Mouse (Mus musculus) midbrain, embryonic 12.5 days (tissue): ENCODE measurements around the gene C2cd2l. TPM values are rescaled to one million over a fixed set of nuclear protein-coding genes. Genes with fewer than 3 reads are reported as not detected.
"Not testable (repeated sequence)": the region's sequence is repeated elsewhere in the genome, so short reads cannot be mapped to it uniquely, and the experiment has no call there.

ENCODE experiments used
- ATAC-seq: fragments of 200-750 bp; cut with Nextera tagmentation; 2 replicates; pipeline ENCODE4 v1.8.0; 2017; ENCODE audit warnings: low read depth, moderate TSS enrichment, moderate library complexity; ENCODE audit not compliant: low FRiP score
- H3K27ac ChIP-seq: fragments of 300-500 bp; sonication (generic); replicated peaks from 2 replicates; pipeline ENCODE4 v1.5.1; 2016; ENCODE audit warnings: mild to moderate bottlenecking
- H3K27me3 ChIP-seq: fragments of 300-500 bp; sonication (generic); 2 replicates; pipeline ENCODE4 v1.6.1; 2016; ENCODE audit warnings: mild to moderate bottlenecking
- H3K36me3 ChIP-seq: fragments of 300-500 bp; sonication (generic); 2 replicates; pipeline ENCODE4 v1.6.1; 2016
- H3K4me1 ChIP-seq: fragments of 300-500 bp; sonication (generic); 2 replicates; pipeline ENCODE4 v1.6.1; 2016
- H3K4me2 ChIP-seq: fragments of 300-500 bp; sonication (generic); replicated peaks from 2 replicates; pipeline ENCODE4 v1.6.1; 2016; ENCODE audit warnings: mild to moderate bottlenecking, moderate library complexity
- H3K4me3 ChIP-seq: fragments of 300-500 bp; sonication (generic); 2 replicates; pipeline ENCODE4 v1.5.1; 2016; ENCODE audit warnings: mild to moderate bottlenecking
- H3K9ac ChIP-seq: fragments of 300-500 bp; sonication (generic); replicated peaks from 2 replicates; pipeline ENCODE4 v1.6.1; 2016; ENCODE audit warnings: mild to moderate bottlenecking, moderate library complexity
- H3K9me3 ChIP-seq: fragments of 300-500 bp; sonication (generic); 2 replicates; pipeline ENCODE4 v1.6.1; 2016; ENCODE audit warnings: mild to moderate bottlenecking
- WGBS: fragments of 180-500 bp; shearing (Covaris S2); methylation state at CpG from one replicate; pipeline ENCODE4 v1.1.7; 2016; 5-methylcytosine and 5-hydroxymethylcytosine counted together
- polyA plus RNA-seq: library from polyadenylated mRNA; unstranded; fragments of >200 nt; fragmentation: Nextera tagmentation; extraction: Ambion mirVana; gene quantifications from 2 replicates; pipeline ENCODE4 v1.2.1, GENCODE M21; 2016

C2cd2l gene
- polyA plus RNA-seq, 1 experiment from 2014 or later: 19.0 TPM

GRCm38 (mm10) chr9:44335331-44336092 lies 15.4 kb upstream of the C2cd2l start:
- whole genome bisulfite sequencing: under 1% methylated on average over 50 of the region's 50 CpGs
- peak; percentile 18 for ATAC-seq
- Histone ChIP-seq H3K27ac (peak overlapping the region; percentile 96), H3K4me2 (peak overlapping the region; percentile 79), H3K9me3 (no peaks in the 10 kb centered on the region), H3K4me3 (peak overlapping the region; percentile 95), H3K27me3 (no peaks in the 10 kb centered on the region), H3K9ac (peak overlapping the region; percentile 99), H3K36me3 (peaks cover 54% of the 10 kb centered on the region), H3K4me1 (peaks cover 22% of the 10 kb centered on the region)

GRCm38 (mm10) chr9:44334396-44335330 lies 14.6 kb upstream of the C2cd2l start, which contains the start of gene H2afx:
H2afx (plus strand) TSS chr9:44334694.
- H3K4me3 ChIP-seq: peak within 1 kb of the TSS; percentile 95
- H3K4me2 ChIP-seq: peak within 1 kb of the TSS; percentile 79
- under 1% methylated on average over 90 of the region's 91 CpGs for WGBS
- no peaks in the 10 kb centered on the region for H3K27me3 ChIP-seq
- H3K4me1 ChIP-seq: peaks cover 22% of the 10 kb centered on the region
- no peaks in the 10 kb centered on the region for H3K9me3 ChIP-seq
- peak; percentile 95 for ATAC-seq
- peaks cover 57% of the 10 kb centered on the region for H3K36me3 ChIP-seq
- peak within 1 kb of the TSS; percentile 96 for H3K27ac ChIP-seq
- peak within 1 kb of the TSS; percentile 99 for H3K9ac ChIP-seq

GRCm38 (mm10) chr9:44332918-44333638 lies 13.0 kb upstream of the C2cd2l start:
- Histone ChIP-seq H3K4me3 (no peak overlapping the region), H3K9ac (no peak overlapping the region), H3K27ac (no peak overlapping the region), H3K4me2 (no peak overlapping the region), H3K9me3 (no peaks in the 10 kb centered on the region), H3K36me3 (peaks cover 59% of the 10 kb centered on the region), H3K27me3 (no peaks in the 10 kb centered on the region), H3K4me1 (peaks cover 22% of the 10 kb centered on the region)
- no peak for ATAC-seq
- WGBS: 95% methylated on average over 13 of the region's 13 CpGs

DNA sequence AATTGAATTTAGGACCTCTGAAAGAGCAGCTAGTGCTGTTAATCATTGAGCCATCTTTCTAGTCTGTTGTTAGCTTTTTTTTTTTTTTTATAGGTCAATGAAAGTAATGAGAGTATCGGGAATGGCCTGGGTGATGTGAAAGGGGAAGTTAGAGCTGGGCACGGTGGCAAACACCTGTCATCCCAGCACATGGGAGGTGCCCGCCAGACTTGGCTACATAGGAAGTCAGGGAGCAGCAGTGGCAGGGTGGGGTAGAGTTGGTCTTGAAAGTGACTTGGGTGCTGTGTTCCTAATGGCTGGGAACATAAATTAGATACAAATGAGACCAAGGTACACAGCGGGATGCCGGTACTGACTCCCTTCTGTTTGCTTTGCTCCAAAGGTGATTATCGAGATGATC lies 10.7 kb upstream of the C2cd2l start:
- Histone ChIP-seq H3K27me3 (no peaks in the 10 kb centered on the region), H3K4me2 (no peak overlapping the region), H3K36me3 (peaks cover 52% of the 10 kb centered on the region), H3K4me1 (peaks cover 15% of the 10 kb centered on the region), H3K9me3 (no peaks in the 10 kb centered on the region), H3K9ac (no peak overlapping the region), H3K4me3 (no peak overlapping the region), H3K27ac (no peak overlapping the region)
- 94% methylated on average over 6 of the region's 6 CpGs for WGBS
- ATAC-seq: no peak

GRCm38 (mm10) chr9:44327926-44328325 lies 7.8 kb upstream of the C2cd2l start:
- Histone ChIP-seq H3K36me3 (peaks cover 41% of the 10 kb centered on the region), H3K27ac (no peak overlapping the region), H3K4me3 (peak overlapping the region; percentile 78), H3K9me3 (no peaks in the 10 kb centered on the region), H3K27me3 (no peaks in the 10 kb centered on the region), H3K4me1 (peaks cover 18% of the 10 kb centered on the region), H3K9ac (peak overlapping the region; percentile 85), H3K4me2 (peak overlapping the region; percentile 61)
- no peak for ATAC-seq
- WGBS: 96% methylated on average over 5 of the region's 5 CpGs

DNA sequence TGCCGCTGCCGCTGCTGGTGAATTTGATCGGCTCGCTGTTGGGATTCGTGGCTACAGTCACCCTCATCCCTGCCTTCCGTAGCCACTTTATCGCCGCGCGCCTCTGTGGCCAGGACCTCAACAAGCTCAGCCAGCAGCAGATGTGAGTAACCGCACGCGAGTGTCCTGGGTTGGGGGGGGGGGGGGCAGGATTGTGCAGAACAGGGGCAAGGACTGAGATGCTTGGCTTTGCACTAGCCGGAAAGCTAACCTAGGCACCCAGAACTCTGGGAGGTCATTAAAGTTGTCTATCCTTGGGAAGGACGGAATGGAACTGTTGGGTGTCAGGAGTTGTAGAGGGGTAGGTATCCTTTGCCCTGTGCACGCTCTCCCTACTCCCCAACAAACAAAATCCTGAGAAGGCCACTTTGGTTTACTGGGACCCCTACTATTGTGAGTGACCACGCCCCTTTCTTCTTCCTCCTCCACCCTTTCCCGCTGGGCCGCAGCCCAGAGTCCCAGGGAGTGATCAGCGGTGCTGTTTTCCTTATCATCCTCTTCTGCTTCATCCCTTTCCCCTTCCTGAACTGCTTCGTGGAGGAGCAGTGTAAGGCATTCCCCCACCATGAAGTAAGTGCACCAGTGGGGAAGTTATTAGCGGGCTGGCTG lies 7.1 kb upstream of the C2cd2l start:
- Histone ChIP-seq H3K4me1 (peaks cover 18% of the 10 kb centered on the region), H3K27ac (peak overlapping the region; percentile 90), H3K27me3 (no peaks in the 10 kb centered on the region), H3K36me3 (peaks cover 35% of the 10 kb centered on the region), H3K4me3 (peak overlapping the region; percentile 78), H3K9ac (peak overlapping the region; percentile 85), H3K9me3 (no peaks in the 10 kb centered on the region), H3K4me2 (peak overlapping the region; percentile 61)
- WGBS: under 1% methylated on average over 22 of the region's 22 CpGs
- peak; percentile 55 for ATAC-seq

DNA sequence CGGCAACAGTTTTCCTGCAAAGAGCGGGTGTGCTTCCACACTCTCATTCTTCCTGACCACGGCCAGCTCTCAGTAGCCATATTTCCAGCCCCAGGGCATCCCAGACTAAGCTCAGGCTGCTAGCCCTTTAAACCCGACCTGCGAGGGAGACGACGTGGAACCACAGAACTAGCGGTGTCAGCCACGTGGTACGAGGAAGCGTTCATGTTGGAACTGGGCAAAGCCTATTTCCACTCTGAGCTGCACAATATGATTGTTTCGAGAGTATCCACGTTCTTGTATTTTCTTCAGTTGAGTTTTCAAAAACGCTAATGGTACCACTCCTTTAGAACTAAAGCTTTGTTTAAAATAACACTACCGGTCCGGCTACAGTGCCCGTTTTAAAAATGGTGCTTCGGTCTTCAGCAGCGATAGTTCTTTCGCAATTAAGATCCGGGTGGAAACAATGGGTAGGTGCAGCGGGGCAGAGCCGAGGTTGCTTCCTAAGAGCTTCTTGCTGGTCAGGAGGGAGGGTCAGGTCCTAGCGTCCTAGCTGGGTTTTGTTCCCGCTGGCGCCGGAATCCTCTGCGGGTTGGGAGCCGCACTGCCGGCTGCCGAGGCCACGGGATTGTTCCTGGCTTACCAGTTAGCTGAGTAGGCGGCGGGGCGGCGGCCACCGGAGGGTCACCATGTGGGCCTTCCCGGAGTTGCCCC lies 6.4 kb upstream of the C2cd2l start:
- Histone ChIP-seq H3K4me3 (peak overlapping the region; percentile 78), H3K4me1 (peaks cover 18% of the 10 kb centered on the region), H3K36me3 (peaks cover 29% of the 10 kb centered on the region), H3K27ac (peak overlapping the region; percentile 90), H3K27me3 (no peaks in the 10 kb centered on the region), H3K9me3 (no peaks in the 10 kb centered on the region), H3K4me2 (peak overlapping the region; percentile 61), H3K9ac (peak overlapping the region; percentile 85)
- WGBS: under 1% methylated on average over 38 of the region's 38 CpGs
- peak; percentile 85 for ATAC-seq

DNA sequence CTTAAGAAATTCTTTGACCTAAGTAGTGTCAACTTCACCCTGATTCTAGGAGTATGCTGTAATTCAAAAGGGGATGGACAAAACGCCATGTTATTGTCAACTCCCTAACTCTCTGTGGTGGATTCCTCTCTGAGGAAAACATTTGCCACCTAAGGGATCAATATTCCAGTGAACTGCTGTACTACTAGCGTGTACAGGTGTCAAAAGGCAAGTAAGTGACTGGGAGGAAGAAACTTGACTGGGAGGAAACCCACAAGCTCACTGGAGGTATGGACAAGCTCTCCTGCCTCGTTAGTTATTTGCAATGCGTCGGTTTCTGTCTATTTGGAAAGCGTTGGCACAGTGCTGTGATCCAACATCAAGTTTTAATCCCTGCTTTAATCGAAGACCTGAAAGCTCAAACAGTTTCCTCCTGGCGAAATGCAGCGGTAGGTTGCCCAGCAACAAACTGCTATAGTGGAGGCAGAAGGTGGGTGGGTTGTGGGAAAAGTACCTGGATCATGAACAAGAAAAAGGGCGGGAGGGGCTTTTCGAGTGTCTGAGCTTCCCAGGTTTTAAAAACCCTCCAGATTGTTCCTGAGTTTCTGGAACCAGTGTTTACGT lies 5.8 kb upstream of the C2cd2l start, which contains the start of gene Dpagt1:
Dpagt1 (plus strand) TSS at position 252 of the 603 bp plus-strand sequence.
- peak within 1 kb of the TSS; percentile 78 for H3K4me3 ChIP-seq
- peak within 1 kb of the TSS; percentile 61 for H3K4me2 ChIP-seq
- peaks cover 20% of the 10 kb centered on the region for H3K4me1 ChIP-seq
- H3K9me3 ChIP-seq: no peaks in the 10 kb centered on the region
- WGBS: 4% methylated on average over 12 of the region's 12 CpGs
- H3K9ac ChIP-seq: peak within 1 kb of the TSS; percentile 85
- ATAC-seq: no peak
- H3K27me3 ChIP-seq: no peaks in the 10 kb centered on the region
- peaks cover 22% of the 10 kb centered on the region for H3K36me3 ChIP-seq
- H3K27ac ChIP-seq: peak within 1 kb of the TSS; percentile 90

DNA sequence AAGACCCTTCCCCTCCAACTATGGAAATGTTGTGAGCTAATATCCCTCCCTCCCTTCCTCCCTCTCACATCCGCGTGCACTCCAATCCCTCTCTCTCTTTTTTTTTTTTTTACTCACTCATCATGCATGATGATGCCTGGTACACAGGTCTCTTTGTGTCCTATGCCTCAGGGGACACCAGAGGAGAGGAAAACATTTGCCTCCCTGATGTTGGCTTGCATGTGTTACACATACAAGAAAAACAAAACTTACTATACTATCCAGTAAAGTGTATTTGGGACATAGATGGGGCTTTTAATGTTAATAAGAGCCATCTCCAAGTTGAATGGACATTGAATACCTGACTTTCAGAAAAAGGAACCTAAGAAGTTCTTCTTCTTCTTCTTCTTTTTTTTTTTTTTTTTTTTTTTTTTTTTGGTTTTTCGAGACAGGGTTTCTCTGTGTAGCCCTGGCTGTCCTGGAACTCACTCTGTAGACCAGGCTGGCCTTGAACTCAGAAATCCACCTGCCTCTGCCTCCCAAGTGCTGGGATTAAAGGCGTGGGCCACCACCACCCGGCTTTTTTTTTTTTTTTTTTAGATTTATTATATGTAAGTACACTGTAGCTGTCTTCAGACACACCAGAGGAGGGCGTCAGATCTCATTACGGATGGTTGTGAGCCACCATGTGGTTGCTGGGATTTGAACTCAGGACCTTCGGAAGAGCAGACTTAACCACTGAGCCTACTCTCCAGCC lies 5.1 kb upstream of the C2cd2l start:
- H3K27ac ChIP-seq, H3K4me3 ChIP-seq, H3K27me3 ChIP-seq, ATAC-seq, H3K9ac ChIP-seq, H3K9me3 ChIP-seq: not testable (repeated sequence)
- Histone ChIP-seq H3K36me3 (peaks cover 16% of the 10 kb centered on the region), H3K4me1 (peaks cover 25% of the 10 kb centered on the region), H3K4me2 (peak overlapping the region; percentile 61; the same call in 1 of the 2 replicates)
- WGBS: 69% methylated on average over 5 of the region's 8 CpGs

DNA sequence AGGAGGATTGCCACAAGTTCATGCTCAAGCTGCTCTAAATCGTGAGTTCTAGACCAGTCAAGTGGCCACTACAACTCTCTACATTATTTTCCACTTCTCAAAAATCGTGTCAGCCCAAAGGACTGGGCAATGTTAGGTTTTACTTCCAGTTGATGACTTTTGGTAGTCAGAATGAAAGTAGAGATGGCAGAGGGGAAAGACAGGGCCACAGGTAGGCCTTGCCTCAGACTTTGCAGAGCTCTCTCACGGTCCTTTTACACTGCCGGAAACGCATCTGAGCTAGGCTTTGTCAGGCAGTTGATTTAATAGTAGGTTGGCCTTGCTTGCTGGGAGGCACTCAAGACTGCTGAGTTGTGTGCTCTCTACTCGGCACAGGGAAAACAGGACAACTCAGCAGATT lies 4.1 kb upstream of the C2cd2l start:
- no peak overlapping the region for H3K27ac ChIP-seq
- H3K4me1 ChIP-seq: peaks cover 30% of the 10 kb centered on the region
- 89% methylated on average over 6 of the region's 6 CpGs for WGBS
- ATAC-seq: no peak
- H3K9me3 ChIP-seq: no peaks in the 10 kb centered on the region
- no peak overlapping the region for H3K9ac ChIP-seq
- no peak overlapping the region for H3K4me3 ChIP-seq
- H3K36me3 ChIP-seq: peaks cover 8% of the 10 kb centered on the region; the same call in 1 of the 2 replicates
- H3K4me2 ChIP-seq: no peak overlapping the region
- no peaks in the 10 kb centered on the region for H3K27me3 ChIP-seq
